22 mouse cellular contexts compared by ENCODE assay signal in the genomic region with DNA sequence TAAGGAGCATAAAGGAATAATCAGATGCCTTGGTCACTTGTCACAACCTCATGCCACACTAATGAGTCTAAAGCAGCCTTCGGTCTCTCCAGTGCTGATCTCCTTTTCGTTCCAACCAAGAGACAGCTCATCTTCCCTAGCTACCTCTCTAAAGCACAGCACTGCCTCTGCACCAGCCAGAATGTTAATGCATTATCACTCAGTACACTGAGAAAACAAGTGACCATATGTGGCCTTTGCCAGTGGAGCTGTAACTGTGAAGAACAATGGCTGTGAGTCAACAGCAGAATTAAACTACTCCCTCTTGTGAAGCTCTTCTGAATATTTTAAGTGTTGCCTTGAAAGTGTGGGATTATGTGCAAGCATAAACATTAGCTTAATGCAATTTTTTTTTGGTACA. TPM values are rescaled to one million over a fixed set of nuclear protein-coding genes. Genes with fewer than 3 reads are reported as not detected.
A peak's percentile ranks its signal among the peaks of the same experiment; 100 is the strongest.
DNase-seq lines count a peak whose midpoint lies in the region; ATAC-seq lines count a peak whose summit lies in the region.
"Had no signal": no experiment of that assay in that cellular context is flagged by ENCODE, and none has a peak within 500 bp of the region (broad histone marks: within the 10 kb centered on the region; RNA-seq: fewer than 3 reads in every experiment).

No protein-coding gene starts in this region.

- no peak for DNase-seq in frontal cortex, postnatal 25 days (ENCODE audit: low spot score in 2 of 2)
- peak; percentile 31 for DNase-seq in layer of hippocampus, adult 9-11 months
- DNase-seq in layer of hippocampus, adult 9-10 months (ENCODE audit: low spot score) = no peak
- DNase-seq in right cerebral cortex, adult 18-20 months = peak; percentile 55
- DNase-seq in right cerebral cortex, postnatal 4 days = no peak
- peak; percentile 49 to 82 for DNase-seq in left cerebral cortex, postnatal 25 days (ENCODE audit: low spot score in 2 of 2)
- DNase-seq in thymus, postnatal 4 days = no peak
- DNase-seq: adrenal gland, postnatal 36 days; cerebellum, adult 11-12 months; cerebellum, postnatal 10 days; gastrocnemius, postnatal 36 days; heart, adult 2 months; heart, postnatal 14 days; kidney, adult 11 months; kidney, postnatal 4 days; lung, adult 2 months; lung, postnatal 14 days; thymus, adult 18-20 months; thymus, postnatal 36 days had no signal

- peak; percentile 88 for ATAC-seq in frontal cortex, adult (ENCODE audit: low TSS enrichment)
- ATAC-seq: CD4-positive, CD25-positive, alpha-beta regulatory T cell, adult 4 months had no signal

- intact Hi-C loops in left cerebral cortex, postnatal 25 days (cut with DNase I) = loop anchor here (1.0 kb wide), 1 partner anchor 87 kb away; no protein-coding TSS in a partner anchor

RNA-seq across cellular contexts. Expression of a gene that starts 14.9 kb away (rescaled TPM):
- total RNA-seq in left cerebral cortex, postnatal 25 days (2021) = 100 to 1,000 TPM; 104 to 109 TPM
- total RNA-seq: heart, adult 2 months; megakaryocyte progenitor cell, adult 5-6 weeks had no signal

Comparison
In these comparisons a context has a peak if more than half of its experiments do, and no peak if none do; other contexts are left out.
1. DNase-seq: peak in layer of hippocampus, adult 9-11 months (single experiment), right cerebral cortex, adult 18-20 months (single experiment) and left cerebral cortex, postnatal 25 days (2 of 2); none in frontal cortex, postnatal 25 days (0 of 2), layer of hippocampus, adult 9-10 months (single experiment), right cerebral cortex, postnatal 4 days (single experiment) and thymus, postnatal 4 days (single experiment).